Mouse (Mus musculus): Measurements from ENCODE around the gene Plscr4. TPM values are rescaled to one million over a fixed set of nuclear protein-coding genes. Genes with fewer than 3 reads are reported as not detected.

Gene Plscr4
- polyA plus RNA-seq (2015; fragmentation: Nextera tagmentation; extraction: Ambion mirVana), result 16.8 and 17.9 TPM in 2 replicates

DNA sequence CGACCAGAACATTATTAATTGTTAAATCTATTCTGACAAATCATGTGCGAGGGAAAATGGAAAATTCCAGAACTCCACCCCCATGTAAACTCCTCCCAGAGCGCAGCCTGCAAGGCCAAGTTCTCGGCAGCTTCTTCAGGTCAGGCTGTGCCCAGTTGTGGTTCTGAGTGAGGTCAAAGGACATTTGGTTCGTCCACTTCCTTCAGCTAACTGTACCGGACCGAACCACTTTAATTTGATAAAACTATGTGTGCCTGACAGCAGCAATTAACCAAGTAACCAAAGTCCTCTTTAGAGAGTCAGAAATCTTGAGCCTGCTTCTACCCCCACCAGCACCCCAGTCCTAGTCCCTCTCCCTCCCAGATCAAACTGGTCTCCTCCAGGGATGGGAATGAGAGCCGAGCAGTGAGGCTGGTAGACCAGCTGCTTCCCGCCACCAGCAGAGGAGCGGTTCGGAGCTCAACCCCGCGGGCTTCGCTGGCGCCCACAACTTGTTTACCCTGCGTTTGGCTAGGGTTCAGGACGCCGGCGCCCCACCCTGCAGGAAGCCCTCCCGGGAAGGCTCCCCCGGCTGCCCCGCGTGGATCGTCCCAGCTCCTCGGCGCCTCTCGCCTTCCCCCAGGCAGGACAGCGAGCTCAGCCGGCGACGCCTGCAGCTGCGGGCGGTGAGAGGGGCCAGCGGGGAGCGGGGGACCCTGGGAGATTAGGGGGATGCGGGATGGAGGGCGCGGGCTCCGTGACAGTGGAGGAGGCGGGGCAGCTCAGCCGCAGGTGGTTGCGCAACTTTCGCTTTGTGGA, at the start of gene Plscr4:
Plscr4 (plus strand) TSS at position 113 of the 798 bp plus-strand sequence.
- no peaks in the 10 kb centered on the region for H3K4me1 ChIP-seq (replicated peaks; ENCODE audit: control insufficient read depth, insufficient read depth, low read length)
- H3K4me2 ChIP-seq (ENCODE audit: low read depth, low read length), result peak within 1 kb of the TSS; percentile 80
- 7% methylated on average over 40 of the region's 43 CpGs for WGBS
- H3K36me3 ChIP-seq (ENCODE audit: control insufficient read depth, insufficient read depth, low read length), result no peaks in the 10 kb centered on the region
- H3K27me3 ChIP-seq (ENCODE audit: control insufficient read depth, insufficient read depth, low read depth, low read length), result no peaks in the 10 kb centered on the region
- H3K9ac ChIP-seq (ENCODE audit: low read length), result peak within 1 kb of the TSS; percentile 85
- H3K4me3 ChIP-seq (ENCODE audit: low read length), result peak within 1 kb of the TSS; percentile 78
- ATAC-seq (ENCODE audit: low read depth), result peak; percentile 92
- peak within 1 kb of the TSS; percentile 97 for H3K27ac ChIP-seq (ENCODE audit: low read length)
- no peaks in the 10 kb centered on the region for H3K9me3 ChIP-seq (ENCODE audit: control insufficient read depth, low read length)

DNA sequence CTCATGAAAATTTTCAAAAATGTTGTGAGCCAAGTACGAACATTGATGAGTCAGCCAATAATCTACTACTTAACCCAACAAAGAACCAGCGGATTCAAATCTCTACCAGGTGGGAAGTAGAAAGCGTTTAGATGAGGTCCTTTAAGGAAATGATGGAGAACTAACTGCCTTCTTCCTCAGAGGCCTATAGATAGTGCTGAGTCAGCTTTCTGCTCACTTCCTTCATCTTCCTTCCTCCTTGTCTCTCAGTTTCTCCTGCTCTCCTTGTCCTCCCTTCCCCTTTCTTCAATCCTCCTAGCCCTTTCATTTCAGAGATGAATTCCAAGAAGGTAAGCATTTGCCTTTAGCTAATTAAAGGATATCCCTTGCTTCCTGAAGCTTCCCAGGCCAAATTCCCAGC, 46.9 kb upstream of the Plscr4 start:
- H3K4me3 ChIP-seq (ENCODE audit: low read length), result no peak overlapping the region
- ATAC-seq (ENCODE audit: low read depth), result no peak
- peaks cover 2% of the 10 kb centered on the region; the same call in 1 of the 2 replicates for H3K4me1 ChIP-seq (replicated peaks; ENCODE audit: control insufficient read depth, insufficient read depth, low read length)
- no peaks in the 10 kb centered on the region for H3K36me3 ChIP-seq (ENCODE audit: control insufficient read depth, insufficient read depth, low read length)
- WGBS, result 89% methylated on average over 3 of the region's 3 CpGs
- no peak overlapping the region for H3K27ac ChIP-seq (ENCODE audit: low read length)
- H3K9me3 ChIP-seq (ENCODE audit: control insufficient read depth, low read length), result no peaks in the 10 kb centered on the region
- no peaks in the 10 kb centered on the region for H3K27me3 ChIP-seq (ENCODE audit: control insufficient read depth, insufficient read depth, low read depth, low read length)
- no peak overlapping the region for H3K9ac ChIP-seq (ENCODE audit: low read length)
- no peak overlapping the region for H3K4me2 ChIP-seq (ENCODE audit: low read depth, low read length)

DNA sequence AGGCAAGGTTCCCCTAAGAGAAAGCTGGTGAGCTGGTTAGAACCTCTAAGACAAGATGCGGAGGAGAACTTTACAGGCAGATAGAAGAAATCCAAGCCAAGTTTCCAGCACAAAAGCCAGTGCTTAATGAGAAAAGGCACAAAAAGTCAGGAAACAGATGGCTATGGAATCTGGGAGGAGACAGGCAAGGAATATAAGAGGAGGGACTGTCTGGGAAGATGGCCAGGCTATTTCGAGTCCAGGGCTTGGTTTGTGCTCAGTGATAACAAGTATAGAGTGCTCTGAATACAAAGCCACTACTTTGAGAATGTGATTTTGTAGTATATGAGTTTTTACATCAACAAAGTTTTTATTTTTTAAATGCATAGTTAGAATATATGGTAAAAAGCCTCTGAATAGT, 45.1 kb upstream of the Plscr4 start:
- H3K9ac ChIP-seq (ENCODE audit: low read length), result no peak overlapping the region
- no peaks in the 10 kb centered on the region for H3K27me3 ChIP-seq (ENCODE audit: control insufficient read depth, insufficient read depth, low read depth, low read length)
- WGBS, result 42% methylated on average over 2 of the region's 2 CpGs
- H3K4me3 ChIP-seq (ENCODE audit: low read length), result no peak overlapping the region
- peaks cover 2% of the 10 kb centered on the region; the same call in 1 of the 2 replicates for H3K4me1 ChIP-seq (replicated peaks; ENCODE audit: control insufficient read depth, insufficient read depth, low read length)
- H3K9me3 ChIP-seq (ENCODE audit: control insufficient read depth, low read length), result no peaks in the 10 kb centered on the region
- no peak overlapping the region for H3K4me2 ChIP-seq (ENCODE audit: low read depth, low read length)
- peak overlapping the region; percentile 19; the same call in 1 of the 2 replicates for H3K27ac ChIP-seq (ENCODE audit: low read length)
- ATAC-seq (ENCODE audit: low read depth), result peak; percentile 80
- no peaks in the 10 kb centered on the region for H3K36me3 ChIP-seq (ENCODE audit: control insufficient read depth, insufficient read depth, low read length)

DNA sequence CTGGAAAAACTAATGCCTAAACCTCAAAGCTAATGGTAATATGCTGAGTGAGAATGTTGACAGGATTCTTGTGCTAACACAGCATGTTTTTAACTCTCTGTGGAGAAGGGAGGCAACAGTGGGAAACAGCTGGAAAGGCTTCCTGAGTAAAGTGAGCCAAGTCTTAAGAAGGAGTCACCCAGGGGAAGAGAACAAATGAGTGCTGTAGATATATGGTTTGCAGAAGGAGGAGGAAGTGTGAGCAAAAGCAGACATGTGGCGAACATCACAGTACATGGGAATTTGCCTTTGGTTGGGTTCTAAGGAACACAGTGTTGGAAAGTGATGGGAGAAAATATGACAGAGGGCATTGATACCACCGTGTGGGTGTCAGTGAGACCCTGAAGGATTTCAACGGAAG, 43.5 kb upstream of the Plscr4 start:
- Histone ChIP-seq H3K9me3 (ENCODE audit: control insufficient read depth, low read length) (no peaks in the 10 kb centered on the region), H3K9ac (ENCODE audit: low read length) (no peak overlapping the region), H3K27ac (ENCODE audit: low read length) (no peak overlapping the region), H3K4me1 (replicated peaks; ENCODE audit: control insufficient read depth, insufficient read depth, low read length) (peaks cover 2% of the 10 kb centered on the region; the same call in 1 of the 2 replicates), H3K4me3 (ENCODE audit: low read length) (no peak overlapping the region), H3K36me3 (ENCODE audit: control insufficient read depth, insufficient read depth, low read length) (no peaks in the 10 kb centered on the region), H3K4me2 (ENCODE audit: low read depth, low read length) (no peak overlapping the region), H3K27me3 (ENCODE audit: control insufficient read depth, insufficient read depth, low read depth, low read length) (no peaks in the 10 kb centered on the region)
- ATAC-seq (ENCODE audit: low read depth), result peak; percentile 91
- WGBS, result 33% methylated on average over 3 of the region's 3 CpGs

DNA sequence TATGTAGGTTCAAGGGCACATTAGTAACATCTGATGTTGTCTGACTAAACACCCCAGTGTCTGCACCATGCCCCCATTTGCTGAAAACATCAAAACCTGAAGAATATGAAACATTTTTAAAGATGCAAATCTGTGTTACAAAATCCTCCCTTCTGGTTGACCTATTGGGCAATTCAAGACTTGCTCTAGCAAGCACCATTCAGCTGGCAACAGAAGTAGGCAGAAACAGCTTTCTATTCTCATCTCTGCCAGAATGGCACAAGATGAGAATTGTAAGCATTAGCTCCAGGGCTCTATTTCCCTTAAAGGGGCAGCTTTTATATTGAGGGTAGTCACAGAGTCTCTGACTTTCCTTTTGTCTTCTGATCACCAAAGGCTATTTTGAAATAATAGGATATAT, 19.4 kb upstream of the Plscr4 start:
- Histone ChIP-seq H3K4me3 (ENCODE audit: low read length) (no peak overlapping the region), H3K27me3 (ENCODE audit: control insufficient read depth, insufficient read depth, low read depth, low read length) (no peaks in the 10 kb centered on the region), H3K4me2 (ENCODE audit: low read depth, low read length) (no peak overlapping the region), H3K4me1 (replicated peaks; ENCODE audit: control insufficient read depth, insufficient read depth, low read length) (no peaks in the 10 kb centered on the region), H3K36me3 (ENCODE audit: control insufficient read depth, insufficient read depth, low read length) (no peaks in the 10 kb centered on the region), H3K9me3 (ENCODE audit: control insufficient read depth, low read length) (no peaks in the 10 kb centered on the region), H3K27ac (ENCODE audit: low read length) (no peak overlapping the region), H3K9ac (ENCODE audit: low read length) (no peak overlapping the region)
- ATAC-seq (ENCODE audit: low read depth), result no peak

DNA sequence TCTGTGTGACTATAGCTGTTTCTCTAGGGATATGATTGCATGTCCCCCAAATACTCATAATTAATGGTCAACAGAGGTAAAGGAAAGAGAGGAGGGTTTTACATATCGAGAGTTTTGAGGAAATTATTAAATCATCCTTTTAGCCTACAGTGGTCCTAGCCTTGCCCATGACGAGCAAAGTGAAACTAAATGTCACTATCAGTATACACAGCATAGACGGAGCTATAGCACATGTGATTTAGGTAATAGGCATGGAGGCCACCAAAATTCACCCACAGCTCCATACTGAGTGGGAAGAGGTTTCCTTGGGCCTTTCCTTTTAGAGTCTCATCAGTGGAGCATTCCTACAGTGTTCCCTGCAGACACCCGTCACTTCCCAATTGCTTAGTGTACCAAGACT, 15.7 kb upstream of the Plscr4 start:
- Histone ChIP-seq H3K27ac (ENCODE audit: low read length) (no peak overlapping the region), H3K27me3 (ENCODE audit: control insufficient read depth, insufficient read depth, low read depth, low read length) (no peaks in the 10 kb centered on the region), H3K4me3 (ENCODE audit: low read length) (no peak overlapping the region), H3K4me1 (replicated peaks; ENCODE audit: control insufficient read depth, insufficient read depth, low read length) (no peaks in the 10 kb centered on the region), H3K4me2 (ENCODE audit: low read depth, low read length) (no peak overlapping the region), H3K36me3 (ENCODE audit: control insufficient read depth, insufficient read depth, low read length) (no peaks in the 10 kb centered on the region), H3K9ac (ENCODE audit: low read length) (no peak overlapping the region), H3K9me3 (ENCODE audit: control insufficient read depth, low read length) (no peaks in the 10 kb centered on the region)
- ATAC-seq (ENCODE audit: low read depth), result no peak
- WGBS, result 72% methylated on average over 4 of the region's 4 CpGs

DNA sequence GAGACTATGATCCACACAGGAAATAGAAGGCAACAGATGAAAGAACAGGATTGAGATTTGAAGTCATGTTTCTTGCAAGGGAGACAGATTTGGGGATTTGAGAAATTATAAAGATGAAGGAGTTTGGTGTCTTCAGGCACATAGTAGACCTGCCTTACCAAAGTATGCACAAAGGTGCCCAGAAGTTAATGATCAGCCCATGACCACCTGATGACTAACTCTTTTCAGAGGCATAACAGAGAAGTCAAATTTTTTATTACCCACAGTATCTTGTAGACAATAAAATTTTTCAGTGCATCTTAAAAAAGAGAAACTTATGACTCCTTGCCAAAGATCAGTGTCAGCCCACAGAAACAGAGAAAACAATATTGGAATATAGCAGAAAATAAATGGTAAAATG, 12.6 kb upstream of the Plscr4 start:
- no peak overlapping the region for H3K9ac ChIP-seq (ENCODE audit: low read length)
- H3K36me3 ChIP-seq (ENCODE audit: control insufficient read depth, insufficient read depth, low read length), result no peaks in the 10 kb centered on the region
- ATAC-seq (ENCODE audit: low read depth), result no peak
- H3K9me3 ChIP-seq (ENCODE audit: control insufficient read depth, low read length), result no peaks in the 10 kb centered on the region
- H3K4me1 ChIP-seq (replicated peaks; ENCODE audit: control insufficient read depth, insufficient read depth, low read length), result no peaks in the 10 kb centered on the region
- H3K27ac ChIP-seq (ENCODE audit: low read length), result no peak overlapping the region
- no peak overlapping the region for H3K4me2 ChIP-seq (ENCODE audit: low read depth, low read length)
- no peak overlapping the region for H3K4me3 ChIP-seq (ENCODE audit: low read length)
- no peaks in the 10 kb centered on the region for H3K27me3 ChIP-seq (ENCODE audit: control insufficient read depth, insufficient read depth, low read depth, low read length)

DNA sequence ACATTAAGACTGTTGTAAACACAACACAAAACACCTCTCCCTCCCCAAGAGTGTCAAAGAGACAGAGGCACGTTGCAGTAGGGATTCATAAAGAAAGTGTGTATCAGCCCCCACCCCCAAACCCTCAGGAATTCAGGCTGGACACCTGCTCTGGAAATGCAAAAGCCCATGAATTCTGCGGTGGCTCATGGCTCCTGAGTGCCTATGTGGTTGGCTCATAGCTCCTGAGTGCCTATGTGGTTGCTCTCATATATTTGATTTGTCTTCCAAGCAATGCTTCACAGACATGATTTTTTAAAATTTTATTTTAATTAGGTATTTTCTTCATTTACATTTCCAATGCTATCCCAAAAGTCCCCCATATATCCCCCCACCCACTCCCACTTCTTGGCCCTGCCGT, 568 bp upstream of the Plscr4 start:
- Histone ChIP-seq H3K4me2 (ENCODE audit: low read depth, low read length) (no peak overlapping the region), H3K9me3 (ENCODE audit: control insufficient read depth, low read length) (no peaks in the 10 kb centered on the region), H3K36me3 (ENCODE audit: control insufficient read depth, insufficient read depth, low read length) (no peaks in the 10 kb centered on the region), H3K27me3 (ENCODE audit: control insufficient read depth, insufficient read depth, low read depth, low read length) (no peaks in the 10 kb centered on the region), H3K9ac (ENCODE audit: low read length) (no peak overlapping the region), H3K4me3 (ENCODE audit: low read length) (no peak overlapping the region), H3K4me1 (replicated peaks; ENCODE audit: control insufficient read depth, insufficient read depth, low read length) (no peaks in the 10 kb centered on the region), H3K27ac (ENCODE audit: low read length) (0 out of 2 replicates have a peak overlapping the region, but pooled peaks have one; percentile 0)
- ATAC-seq (ENCODE audit: low read depth), result no peak
- WGBS, result 64% methylated on average over 3 of the region's 3 CpGs

DNA sequence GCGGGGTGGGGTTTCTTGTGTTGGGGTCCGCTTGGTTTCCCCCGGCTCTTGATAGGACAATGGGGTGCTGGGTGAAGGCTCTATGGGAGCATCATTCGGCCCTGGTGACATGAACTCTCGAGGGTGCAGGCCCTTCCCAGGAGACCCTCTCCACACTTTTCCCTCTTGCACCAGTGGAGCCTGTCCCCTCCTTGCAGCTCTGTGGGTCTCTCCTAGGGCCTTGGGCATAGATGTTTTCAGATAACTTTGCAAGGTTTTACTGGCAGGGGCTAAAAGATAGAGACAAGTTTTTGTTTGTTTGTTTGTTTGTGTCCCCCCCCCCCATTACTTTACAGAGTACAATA, 858 bp downstream of the Plscr4 start:
- Histone ChIP-seq H3K27ac (ENCODE audit: low read length) (peak overlapping the region; percentile 97), H3K27me3 (ENCODE audit: control insufficient read depth, insufficient read depth, low read depth, low read length) (no peaks in the 10 kb centered on the region), H3K36me3 (ENCODE audit: control insufficient read depth, insufficient read depth, low read length) (no peaks in the 10 kb centered on the region), H3K9me3 (ENCODE audit: control insufficient read depth, low read length) (no peaks in the 10 kb centered on the region), H3K9ac (ENCODE audit: low read length) (peak overlapping the region; percentile 85), H3K4me1 (replicated peaks; ENCODE audit: control insufficient read depth, insufficient read depth, low read length) (no peaks in the 10 kb centered on the region), H3K4me3 (ENCODE audit: low read length) (peak overlapping the region; percentile 78), H3K4me2 (ENCODE audit: low read depth, low read length) (peak overlapping the region; percentile 80)
- 0% methylated on average over 5 of the region's 5 CpGs for WGBS
- ATAC-seq (ENCODE audit: low read depth), result no peak; the same call in 1 of the 2 replicates

All from lung, embryonic 16.5 days (tissue).